Comparison of ENCODE assay signal across 13 mouse cellular contexts in genomic region chr17:36248886-36249285, GRCm38 (mm10). TPM values are rescaled to one million over a fixed set of nuclear protein-coding genes. Genes with fewer than 3 reads are reported as not detected.
DNase-seq lines count a peak whose midpoint lies in the region; ATAC-seq and TF ChIP-seq lines count a peak whose summit lies in the region.
"Had no signal": no experiment of that assay in that cellular context is flagged by ENCODE, and none has a peak within 500 bp of the region (broad histone marks: within the 10 kb centered on the region; RNA-seq: fewer than 3 reads in every experiment).

No protein-coding gene starts in this region.

- TF ChIP-seq CTCF in E14TG2a.4 (conservative IDR thresholded peaks at IDR 0.05; ENCODE audit: low read length) = no peak

- 12% methylated on average over 33 of the region's 33 CpGs for WGBS in heart, embryonic 10.5 days
- WGBS in kidney, embryonic 16.5 days = 26% methylated on average over 33 of the region's 33 CpGs
- WGBS in limb, embryonic 12.5 days = 21% methylated on average over 33 of the region's 33 CpGs

- DNase-seq in heart, embryonic 10.5 days (ENCODE audit: low spot score) = no peak
- no peak for DNase-seq in heart, postnatal 14 days
- no peak for DNase-seq in kidney, postnatal 36 days
- no peak for DNase-seq in gastrocnemius, postnatal 10 days
- no peak for DNase-seq in testis, postnatal 10 days (ENCODE audit: low spot score)
- DNase-seq: adrenal gland, adult 2 months had no signal

- peaks cover 9% of the 10 kb centered on the region; the same call in 1 of the 2 replicates for H3K4me1 ChIP-seq in heart, embryonic 10.5 days
- peaks cover 8% of the 10 kb centered on the region; the same call in 1 of the 2 replicates for H3K4me1 ChIP-seq in kidney, embryonic 16.5 days (ENCODE audit: insufficient read depth, low read length)
- peaks cover 25% of the 10 kb centered on the region for H3K4me1 ChIP-seq in E14TG2a.4 (replicated peaks; ENCODE audit: low read depth, low read length)
- no peaks in the 10 kb centered on the region; the same call in 1 of the 2 replicates for H3K4me1 ChIP-seq in limb, embryonic 12.5 days (replicated peaks)

- ATAC-seq in kidney, embryonic 16.5 days (ENCODE audit: low FRiP score, low TSS enrichment) = peak; percentile 54; the same call in 1 of the 2 replicates
- ATAC-seq in limb, embryonic 12.5 days (ENCODE audit: insufficient number of reproducible peaks, insufficient read depth, low FRiP score, low TSS enrichment, low read depth) = no peak

- peak overlapping the region; percentile 42 for H3K4me3 ChIP-seq in heart, embryonic 10.5 days
- peak overlapping the region; percentile 10; the same call in 1 of the 2 replicates for H3K4me3 ChIP-seq in kidney, embryonic 16.5 days (ENCODE audit: low read length)
- H3K4me3 ChIP-seq in E14TG2a.4 (replicated peaks; ENCODE audit: low read length) = peak overlapping the region; percentile 78
- H3K4me3 ChIP-seq in limb, embryonic 12.5 days (replicated peaks) = 0 out of 2 replicates have a peak overlapping the region, but pooled peaks have one; percentile 17

- intact Hi-C loops in heart, postnatal 14 days (cut with DNase I) = no loop called here

- no peak overlapping the region for H3K9ac ChIP-seq in kidney, embryonic 16.5 days (replicated peaks; ENCODE audit: low read length)
- H3K9ac ChIP-seq in limb, embryonic 12.5 days (replicated peaks) = no peak overlapping the region

- H3K27ac ChIP-seq in heart, embryonic 10.5 days = no peak overlapping the region; the same call in 1 of the 2 replicates
- no peak overlapping the region for H3K27ac ChIP-seq in kidney, embryonic 16.5 days (ENCODE audit: low read length)
- no peak overlapping the region for H3K27ac ChIP-seq in limb, embryonic 12.5 days

- H3K36me3 ChIP-seq in heart, embryonic 10.5 days = no peaks in the 10 kb centered on the region
- no peaks in the 10 kb centered on the region for H3K36me3 ChIP-seq in kidney, embryonic 16.5 days (ENCODE audit: insufficient read depth, low read length)
- H3K36me3 ChIP-seq in E14TG2a.4 (ENCODE audit: insufficient read depth, low read length) = no peaks in the 10 kb centered on the region
- H3K36me3 ChIP-seq in limb, embryonic 12.5 days = no peaks in the 10 kb centered on the region

- H3K4me2 ChIP-seq in kidney, embryonic 16.5 days (replicated peaks; ENCODE audit: low read depth, low read length) = peak overlapping the region; percentile 15; the same call in 1 of the 2 replicates
- peak overlapping the region; percentile 27; the same call in 1 of the 2 replicates for H3K4me2 ChIP-seq in limb, embryonic 12.5 days

- no peaks in the 10 kb centered on the region for H3K9me3 ChIP-seq in heart, embryonic 10.5 days
- H3K9me3 ChIP-seq in kidney, embryonic 16.5 days (ENCODE audit: low read length) = no peaks in the 10 kb centered on the region
- H3K9me3 ChIP-seq in E14TG2a.4 (ENCODE audit: low read length) = peaks cover 25% of the 10 kb centered on the region
- no peaks in the 10 kb centered on the region for H3K9me3 ChIP-seq in limb, embryonic 12.5 days

- H3K27me3 ChIP-seq in heart, embryonic 10.5 days (ENCODE audit: insufficient read depth, poor library complexity, severe bottlenecking) = peaks cover 33% of the 10 kb centered on the region
- peaks cover 18% of the 10 kb centered on the region for H3K27me3 ChIP-seq in kidney, embryonic 16.5 days (ENCODE audit: insufficient read depth, low read length)
- H3K27me3 ChIP-seq in E14TG2a.4 (ENCODE audit: insufficient read depth, low read length) = peaks cover 39% of the 10 kb centered on the region
- H3K27me3 ChIP-seq in limb, embryonic 12.5 days = peaks cover 48% of the 10 kb centered on the region

RNA-seq across cellular contexts. Expression of gene Rpp21, which starts 9.0 kb away (rescaled TPM):
- 106 and 108 TPM in 2 replicates for polyA plus RNA-seq in heart, embryonic 10.5 days (2016; fragmentation: Nextera tagmentation; extraction: Ambion mirVana)
- total RNA-seq in heart, postnatal 14 days (2021) = 10 to 100 TPM; 33.1 to 34.2 TPM
- 107 and 110 TPM in 2 replicates for polyA plus RNA-seq in kidney, embryonic 16.5 days (2015; fragmentation: Nextera tagmentation; extraction: Ambion mirVana)
- 95.8 and 107 TPM in 2 replicates for polyA plus RNA-seq in limb, embryonic 12.5 days (2016; fragmentation: Nextera tagmentation; extraction: Ambion mirVana)
- 10 to 100 TPM; 26.3 to 28.5 TPM for total RNA-seq in gastrocnemius, postnatal 10 days (2021)

RNA-seq across cellular contexts. Expression of gene Trim39, which starts 23.2 kb away (rescaled TPM):
- polyA plus RNA-seq in heart, embryonic 10.5 days (2016; fragmentation: Nextera tagmentation; extraction: Ambion mirVana) = 11.7 and 13.7 TPM in 2 replicates
- 1 to 10 TPM; 7.7 to 7.9 TPM for total RNA-seq in heart, postnatal 14 days (2021)
- 18.4 and 19.8 TPM in 2 replicates for polyA plus RNA-seq in kidney, embryonic 16.5 days (2015; fragmentation: Nextera tagmentation; extraction: Ambion mirVana)
- polyA plus RNA-seq in limb, embryonic 12.5 days (2016; fragmentation: Nextera tagmentation; extraction: Ambion mirVana) = 23.5 and 23.6 TPM in 2 replicates
- total RNA-seq in gastrocnemius, postnatal 10 days (2021) = 1 to 10 TPM; 4.8 to 7.0 TPM

RNA-seq across cellular contexts. Expression of gene H2-M10.2, which starts 37.4 kb away (rescaled TPM):
- not detected in 2 replicates for polyA plus RNA-seq in heart, embryonic 10.5 days (2016; fragmentation: Nextera tagmentation; extraction: Ambion mirVana)
- total RNA-seq in heart, postnatal 14 days (2021) = not detected
- 0.15 TPM in 1 of 2 replicates, not detected in the other for polyA plus RNA-seq in kidney, embryonic 16.5 days (2015; fragmentation: Nextera tagmentation; extraction: Ambion mirVana)
- polyA plus RNA-seq in limb, embryonic 12.5 days (2016; fragmentation: Nextera tagmentation; extraction: Ambion mirVana) = not detected in 2 replicates
- not detected for total RNA-seq in gastrocnemius, postnatal 10 days (2021)
- total RNA-seq: adrenal gland, adult 2 months; hematopoietic stem cell, adult 5-6 weeks; left cerebral cortex, postnatal 10 days had no signal
- polyA plus RNA-seq: adrenal gland, adult 2 months; frontal cortex, adult 2 months; neural tube, embryonic 11.5 days had no signal

RNA-seq across cellular contexts. Expression of gene H2-T3, which starts 58.8 kb away (rescaled TPM):
- not detected in 2 replicates for polyA plus RNA-seq in heart, embryonic 10.5 days (2016; fragmentation: Nextera tagmentation; extraction: Ambion mirVana)
- total RNA-seq in heart, postnatal 14 days (2021) = 1 to 10 TPM in 1 of 2 experiments, under 1 TPM in 1; 0.31 to 3.1 TPM
- polyA plus RNA-seq in kidney, embryonic 16.5 days (2015; fragmentation: Nextera tagmentation; extraction: Ambion mirVana) = not detected in 2 replicates
- polyA plus RNA-seq in limb, embryonic 12.5 days (2016; fragmentation: Nextera tagmentation; extraction: Ambion mirVana) = not detected in 2 replicates
- total RNA-seq in gastrocnemius, postnatal 10 days (2021) = not detected
- total RNA-seq: adrenal gland, adult 2 months; left cerebral cortex, postnatal 10 days had no signal
- polyA plus RNA-seq: adrenal gland, adult 2 months; frontal cortex, adult 2 months; neural tube, embryonic 11.5 days had no signal

Comparison
In these comparisons a context has a peak if more than half of its experiments do, and no peak if none do; other contexts are left out.
1. H3K4me3 ChIP-seq: peak in every context shown above with its lines; median percentile 78 in E14TG2a.4; 42 in heart, embryonic 10.5 days; 17 in limb, embryonic 12.5 days; 10 in kidney, embryonic 16.5 days.